Mouse (Mus musculus) forebrain, embryonic 11.5 days (tissue): ENCODE results near the gene Sept11. TPM values are rescaled to one million over a fixed set of nuclear protein-coding genes. Genes with fewer than 3 reads are reported as not detected.

ENCODE experiments used
- ATAC-seq: fragments of 200-750 bp; cut with Nextera tagmentation; replicated peaks from 2 replicates; pipeline ENCODE4 v1.8.0; 2017; ENCODE audit warnings: moderate TSS enrichment; ENCODE audit not compliant: low FRiP score
- DNase-seq: peaks from one replicate; pipeline ENCODE4 v3.0.0-alpha.2; 2017; ENCODE audit warnings: low spot score
- H3K27ac ChIP-seq: fragments of 300-500 bp; sonication (generic); 2 replicates; pipeline ENCODE4 v1.5.1; 2014; ENCODE audit warnings: low read depth, low read length
- H3K27me3 ChIP-seq: fragments of 300-500 bp; sonication (generic); 2 replicates; pipeline ENCODE4 v1.6.1; 2014; ENCODE audit warnings: mild to moderate bottlenecking, low read length, mixed read lengths; ENCODE audit not compliant: control insufficient read depth, insufficient read depth
- H3K36me3 ChIP-seq: fragments of 300-500 bp; sonication (generic); 2 replicates; pipeline ENCODE4 v1.6.1; 2014; ENCODE audit warnings: mild to moderate bottlenecking, low read length, moderate library complexity, mixed read lengths; ENCODE audit not compliant: control insufficient read depth, insufficient read depth
- H3K4me1 ChIP-seq: fragments of 300-500 bp; sonication (generic); replicated peaks from 2 replicates; pipeline ENCODE4 v1.6.1; 2014; ENCODE audit warnings: low read length, mixed read lengths; ENCODE audit not compliant: control insufficient read depth, insufficient read depth
- H3K4me2 ChIP-seq: fragments of 300-500 bp; sonication (generic); 2 replicates; pipeline ENCODE4 v1.6.1; 2014; ENCODE audit warnings: low read depth, mild to moderate bottlenecking, low read length, moderate library complexity, mixed read lengths; ENCODE audit not compliant: severe bottlenecking
- H3K4me3 ChIP-seq: fragments of 300-500 bp; sonication (generic); 2 replicates; pipeline ENCODE4 v1.5.1; 2014; ENCODE audit warnings: low read depth, low read length
- H3K9ac ChIP-seq: fragments of 300-500 bp; sonication (generic); 2 replicates; pipeline ENCODE4 v1.6.1; 2014; ENCODE audit warnings: low read length
- H3K9me3 ChIP-seq: fragments of 300-500 bp; sonication (generic); 2 replicates; pipeline ENCODE4 v1.6.1; 2016; ENCODE audit warnings: low read length, mixed read lengths; ENCODE audit not compliant: control insufficient read depth
- WGBS: fragments of 180-500 bp; shearing (Covaris S2); extraction: QIAGEN DNeasy Blood & Tissue Kit; methylation state at CpG from one replicate; pipeline ENCODE4 v1.1.7; 2014; 5-methylcytosine and 5-hydroxymethylcytosine counted together
- polyA plus RNA-seq: library from polyadenylated mRNA; unstranded; fragments of >200 nt; fragmentation: Nextera tagmentation; extraction: Ambion mirVana; gene quantifications from 2 replicates; pipeline ENCODE4 v1.2.1, GENCODE M21; 2014

The Sept11 gene
- polyA plus RNA-seq, 1 experiment from 2014 or later = 296 TPM

GRCm38 (mm10) chr5:93115059-93115458 lies 21.8 kb downstream of the Sept11 start:
- Histone ChIP-seq H3K4me2 (no peak overlapping the region), H3K9ac (no peak overlapping the region), H3K4me1 (no peaks in the 10 kb centered on the region), H3K27ac (no peak overlapping the region), H3K36me3 (no peaks in the 10 kb centered on the region), H3K27me3 (no peaks in the 10 kb centered on the region), H3K9me3 (no peaks in the 10 kb centered on the region), H3K4me3 (no peak overlapping the region)
- WGBS = 83% methylated on average over 6 of the region's 6 CpGs
- DNase-seq = no peak
- no peak for ATAC-seq

- Histone ChIP-seq H3K27me3 (no peaks in the 10 kb centered on the region), H3K4me3 (no peak overlapping the region), H3K9ac (no peak overlapping the region), H3K36me3 (no peaks in the 10 kb centered on the region), H3K27ac (no peak overlapping the region), H3K4me2 (no peak overlapping the region), H3K4me1 (no peaks in the 10 kb centered on the region), H3K9me3 (no peaks in the 10 kb centered on the region)
- 92% methylated on average over 13 of the region's 13 CpGs for WGBS
- DNase-seq = no peak
- ATAC-seq = no peak
These were observed 22.6 kb downstream of the Sept11 start for GRCm38 (mm10) chr5:93115854-93116253.

- DNase-seq (no peak), ATAC-seq (no peak)
- H3K9ac ChIP-seq = no peak overlapping the region
- no peak overlapping the region for H3K4me3 ChIP-seq
- H3K9me3 ChIP-seq = no peaks in the 10 kb centered on the region
- no peaks in the 10 kb centered on the region for H3K27me3 ChIP-seq
- H3K4me2 ChIP-seq = no peak overlapping the region
- no peak overlapping the region for H3K27ac ChIP-seq
- H3K36me3 ChIP-seq = no peaks in the 10 kb centered on the region
- 79% methylated on average over 8 of the region's 8 CpGs for WGBS
- no peaks in the 10 kb centered on the region for H3K4me1 ChIP-seq
These were observed 24.4 kb downstream of the Sept11 start for GRCm38 (mm10) chr5:93117648-93118047.

- 88% methylated on average over 8 of the region's 8 CpGs for WGBS
- Histone ChIP-seq H3K27ac (no peak overlapping the region), H3K4me1 (peaks cover 11% of the 10 kb centered on the region; the same call in 1 of the 2 replicates), H3K4me2 (no peak overlapping the region), H3K36me3 (no peaks in the 10 kb centered on the region), H3K9ac (no peak overlapping the region), H3K4me3 (no peak overlapping the region), H3K27me3 (no peaks in the 10 kb centered on the region), H3K9me3 (no peaks in the 10 kb centered on the region)
- DNase-seq (no peak), ATAC-seq (no peak)
These were observed 28.4 kb downstream of the Sept11 start for GRCm38 (mm10) chr5:93121660-93122059.

GRCm38 (mm10) chr5:93124031-93124826 lies 31.0 kb downstream of the Sept11 start:
- ATAC-seq (no peak), DNase-seq (no peak)
- WGBS = 65% methylated on average over 9 of the region's 9 CpGs
- H3K36me3 ChIP-seq = no peaks in the 10 kb centered on the region
- H3K27me3 ChIP-seq = no peaks in the 10 kb centered on the region
- H3K4me1 ChIP-seq = peaks cover 30% of the 10 kb centered on the region
- H3K27ac ChIP-seq = no peak overlapping the region
- H3K4me2 ChIP-seq = no peak overlapping the region
- no peaks in the 10 kb centered on the region for H3K9me3 ChIP-seq
- H3K9ac ChIP-seq = no peak overlapping the region
- no peak overlapping the region for H3K4me3 ChIP-seq

GRCm38 (mm10) chr5:93125325-93125724 lies 32.1 kb downstream of the Sept11 start:
- H3K27me3 ChIP-seq = no peaks in the 10 kb centered on the region
- DNase-seq = no peak
- H3K4me2 ChIP-seq = no peak overlapping the region
- no peak overlapping the region for H3K4me3 ChIP-seq
- whole genome bisulfite sequencing = 87% methylated on average over 6 of the region's 6 CpGs
- H3K27ac ChIP-seq = peak overlapping the region; percentile 54
- no peaks in the 10 kb centered on the region for H3K9me3 ChIP-seq
- H3K4me1 ChIP-seq = peaks cover 37% of the 10 kb centered on the region
- no peak overlapping the region for H3K9ac ChIP-seq
- no peak for ATAC-seq
- H3K36me3 ChIP-seq = no peaks in the 10 kb centered on the region

GRCm38 (mm10) chr5:93126222-93126929 lies 33.1 kb downstream of the Sept11 start:
- 33% methylated on average over 12 of the region's 12 CpGs for WGBS
- Histone ChIP-seq H3K4me1 (peaks cover 45% of the 10 kb centered on the region), H3K4me2 (peak overlapping the region; percentile 16; the same call in 1 of the 2 replicates), H3K27ac (peak overlapping the region; percentile 54), H3K27me3 (no peaks in the 10 kb centered on the region), H3K36me3 (no peaks in the 10 kb centered on the region), H3K9ac (no peak overlapping the region), H3K9me3 (no peaks in the 10 kb centered on the region), H3K4me3 (no peak overlapping the region)
- DNase-seq = no peak
- peak; percentile 71 for ATAC-seq

GRCm38 (mm10) chr5:93126930-93127562 lies 33.8 kb downstream of the Sept11 start:
- Histone ChIP-seq H3K4me1 (peaks cover 52% of the 10 kb centered on the region), H3K4me3 (no peak overlapping the region), H3K9me3 (no peaks in the 10 kb centered on the region), H3K4me2 (peak overlapping the region; percentile 16; the same call in 1 of the 2 replicates), H3K27me3 (no peaks in the 10 kb centered on the region), H3K36me3 (no peaks in the 10 kb centered on the region), H3K9ac (no peak overlapping the region), H3K27ac (peak overlapping the region; percentile 54)
- peak; percentile 57 for ATAC-seq
- no peak for DNase-seq
- 13% methylated on average over 4 of the region's 4 CpGs for WGBS
